ENCODE assay signal across 17 mouse cellular contexts in the genomic region with DNA sequence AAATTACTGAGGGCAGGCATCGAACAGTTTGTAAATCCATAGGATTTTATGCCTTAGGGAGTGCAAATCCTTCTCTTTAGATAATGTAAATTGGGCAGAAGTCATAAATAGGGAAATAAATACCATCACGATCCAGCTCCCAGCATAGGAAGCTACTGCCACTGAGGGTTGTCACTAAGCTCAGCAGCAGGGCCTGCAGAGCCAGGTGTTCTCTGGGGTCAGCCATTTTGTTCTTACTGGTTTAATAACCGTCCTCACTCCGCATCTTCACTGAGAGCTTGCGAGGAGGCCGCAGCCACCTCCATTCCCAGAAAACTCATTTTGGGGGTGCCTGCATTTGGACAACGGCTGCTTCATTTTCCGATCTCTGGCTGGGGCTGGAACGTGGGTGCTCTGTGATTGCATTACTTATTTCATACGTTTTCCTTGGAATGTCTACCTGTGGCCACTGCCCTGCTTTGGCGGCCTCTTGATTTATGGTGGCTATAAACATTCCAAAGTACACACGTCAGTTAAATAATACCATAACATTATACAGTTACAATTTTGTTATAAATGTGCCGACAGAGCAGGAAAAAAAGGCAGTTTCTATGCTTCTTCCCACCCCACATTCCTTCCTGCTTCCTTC.
DNase-seq lines count a peak whose midpoint lies in the region; ATAC-seq and TF ChIP-seq lines count a peak whose summit lies in the region.
"Had no signal": no experiment of that assay in that cellular context is flagged by ENCODE, and none has a peak within 500 bp of the region (broad histone marks: within the 10 kb centered on the region; RNA-seq: fewer than 3 reads in every experiment).

No protein-coding gene starts in this region.

- no peak for TF ChIP-seq POLR2A in cerebellum, adult 2 months (IDR thresholded peaks at IDR 0.05; ENCODE audit: borderline replicate concordance, insufficient read depth, low read length)

- TF ChIP-seq CTCF in cerebellum, adult 2 months (IDR thresholded peaks at IDR 0.05; ENCODE audit: borderline replicate concordance, insufficient read depth, low read depth, low read length): no peak

- 72% methylated on average over 13 of the region's 13 CpGs for WGBS in neural tube, embryonic 15.5 days
- WGBS in liver, embryonic 15.5 days (ENCODE audit: insufficient replicate concordance): 71% methylated on average over 13 of the region's 13 CpGs
- 84% methylated on average over 13 of the region's 13 CpGs for WGBS in cerebellum, adult 2 months

- ATAC-seq in neural tube, embryonic 15.5 days (ENCODE audit: low FRiP score): no peak
- ATAC-seq in liver, embryonic 15.5 days (ENCODE audit: insufficient read depth): no peak
- ATAC-seq: lung, postnatal 0 days had no signal

- no peaks in the 10 kb centered on the region for H3K36me3 ChIP-seq in neural tube, embryonic 15.5 days
- no peaks in the 10 kb centered on the region for H3K36me3 ChIP-seq in liver, embryonic 15.5 days (replicated peaks)
- H3K36me3 ChIP-seq: G1E; heart, embryonic 15.5 days; hindbrain, embryonic 15.5 days had no signal

- no peaks in the 10 kb centered on the region for H3K27me3 ChIP-seq in neural tube, embryonic 15.5 days (replicated peaks)
- H3K27me3 ChIP-seq in liver, embryonic 15.5 days: no peaks in the 10 kb centered on the region
- no peaks in the 10 kb centered on the region for H3K27me3 ChIP-seq in cerebellum, adult 2 months (ENCODE audit: control insufficient read depth, insufficient read depth, low read length)
- H3K27me3 ChIP-seq: heart, embryonic 15.5 days; hindbrain, embryonic 15.5 days had no signal

- H3K4me1 ChIP-seq in neural tube, embryonic 15.5 days: no peaks in the 10 kb centered on the region
- H3K4me1 ChIP-seq in liver, embryonic 15.5 days (replicated peaks): no peaks in the 10 kb centered on the region
- no peaks in the 10 kb centered on the region for H3K4me1 ChIP-seq in cerebellum, adult 2 months (ENCODE audit: control insufficient read depth, insufficient read depth, low read length)
- H3K4me1 ChIP-seq: heart, embryonic 15.5 days; hindbrain, embryonic 15.5 days had no signal

- no peak overlapping the region for H3K4me2 ChIP-seq in neural tube, embryonic 15.5 days
- H3K4me2 ChIP-seq in liver, embryonic 15.5 days: no peak overlapping the region
- H3K4me2 ChIP-seq: heart, embryonic 15.5 days; hindbrain, embryonic 15.5 days; midbrain, embryonic 11.5 days had no signal

- H3K4me3 ChIP-seq in neural tube, embryonic 15.5 days (replicated peaks): no peak overlapping the region
- H3K4me3 ChIP-seq in liver, embryonic 15.5 days (replicated peaks): no peak overlapping the region
- H3K4me3 ChIP-seq in cerebellum, adult 2 months (replicated peaks; ENCODE audit: insufficient read depth, low read depth, low read length): no peak overlapping the region
- H3K4me3 ChIP-seq: erythroblast, embryonic 14.5 days; heart, embryonic 15.5 days; hindbrain, embryonic 15.5 days; myocyte had no signal

- peak; percentile 21 for DNase-seq in kidney, adult 9 months
- no peak for DNase-seq in kidney, adult 8-10 months
- DNase-seq in neural tube, embryonic 10.5 days (ENCODE audit: extremely low spot score, low spot score): no peak
- DNase-seq in cerebellum, adult 2 months: no peak
- no peak for DNase-seq in ovary, postnatal 10 days (ENCODE audit: low spot score)
- DNase-seq: adrenal gland, postnatal 10 days; cerebellum, adult 9-10 months; right cerebral cortex, postnatal 4 days had no signal

- peak overlapping the region; percentile 15; the same call in 1 of the 2 replicates for H3K27ac ChIP-seq in neural tube, embryonic 15.5 days (replicated peaks)
- H3K27ac ChIP-seq in liver, embryonic 15.5 days (replicated peaks): peak overlapping the region; percentile 59
- no peak overlapping the region for H3K27ac ChIP-seq in cerebellum, adult 2 months (ENCODE audit: insufficient read depth, low read length)
- H3K27ac ChIP-seq: heart, embryonic 15.5 days; hindbrain, embryonic 15.5 days had no signal

- peaks cover 20% of the 10 kb centered on the region; the same call in 1 of the 2 replicates for H3K9me3 ChIP-seq in neural tube, embryonic 15.5 days (replicated peaks)
- no peaks in the 10 kb centered on the region for H3K9me3 ChIP-seq in liver, embryonic 15.5 days (replicated peaks)
- H3K9me3 ChIP-seq: heart, embryonic 15.5 days had no signal

- H3K9ac ChIP-seq in neural tube, embryonic 15.5 days (replicated peaks): no peak overlapping the region
- H3K9ac ChIP-seq in liver, embryonic 15.5 days: no peak overlapping the region
- H3K9ac ChIP-seq: heart, embryonic 15.5 days; hindbrain, embryonic 15.5 days had no signal
